Mouse (Mus musculus): ENCODE measurements around the gene Fnbp1l. TPM values are rescaled to one million over a fixed set of nuclear protein-coding genes. Genes with fewer than 3 reads are reported as not detected.

Gene Fnbp1l
- polyA plus RNA-seq (2015; fragmentation: Nextera tagmentation; extraction: Ambion mirVana) = 135 and 147 TPM in 2 replicates

DNA sequence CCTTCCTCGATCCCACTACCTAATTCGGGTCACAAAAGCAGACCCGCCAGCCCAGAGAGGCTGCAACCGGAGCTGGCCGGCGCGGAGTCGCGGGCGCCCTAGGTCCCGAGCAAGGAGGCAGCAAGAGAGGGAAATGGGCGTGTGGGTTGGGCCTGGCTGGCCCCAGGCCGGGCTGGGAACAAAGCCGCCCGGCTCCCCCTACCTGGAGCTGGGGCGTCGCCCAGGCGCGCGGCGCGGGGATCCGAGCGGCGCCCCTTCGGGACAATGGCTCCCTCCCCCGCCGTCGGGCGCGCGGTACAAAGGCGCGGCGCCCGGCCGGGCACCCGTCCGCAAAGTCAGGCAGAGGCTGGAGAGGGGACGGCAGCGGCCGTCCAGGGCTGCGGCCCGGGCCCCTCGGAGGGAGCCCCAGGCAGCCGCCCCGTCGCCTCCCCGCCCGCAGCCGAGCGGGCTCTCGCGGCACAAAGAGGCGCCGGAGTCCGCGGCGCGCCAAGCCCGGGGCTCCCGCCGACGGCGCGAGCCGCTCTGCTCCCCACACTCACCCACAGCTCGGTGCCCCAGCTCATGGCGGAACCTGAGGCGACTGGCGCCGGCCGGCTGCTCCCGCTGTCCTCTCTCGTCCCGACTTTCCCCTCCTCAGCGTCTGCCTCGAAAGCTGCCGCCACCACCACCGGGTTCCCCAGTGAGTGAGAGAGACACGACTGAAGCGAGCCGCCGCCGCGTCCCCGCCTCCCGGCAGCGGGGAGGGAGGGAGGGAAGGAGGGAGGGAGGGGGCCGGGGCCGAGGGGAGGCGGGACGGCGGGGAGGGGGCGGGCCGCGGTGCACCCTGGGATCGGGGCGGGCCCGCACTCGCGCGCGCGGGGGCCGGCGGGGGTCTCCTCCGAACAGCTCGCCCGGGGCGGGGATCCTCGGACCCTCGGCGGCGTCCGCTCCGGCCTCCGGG is at the start of gene Fnbp1l:
Gene Fnbp1l (minus strand): TSS at position 725 of the 940 bp plus-strand sequence.
- Histone ChIP-seq H3K27me3 (replicated peaks) (no peaks in the 10 kb centered on the region), H3K9me3 (replicated peaks) (no peaks in the 10 kb centered on the region), H3K27ac (replicated peaks) (peak within 1 kb of the TSS; percentile 99), H3K4me2 (peak within 1 kb of the TSS; percentile 88), H3K4me3 (replicated peaks) (peak within 1 kb of the TSS; percentile 96), H3K9ac (replicated peaks) (peak within 1 kb of the TSS; percentile 100), H3K36me3 (no peaks in the 10 kb centered on the region), H3K4me1 (peaks cover 38% of the 10 kb centered on the region)
- under 1% methylated on average over 69 of the region's 118 CpGs for WGBS
- peak; percentile 85 for ATAC-seq (ENCODE audit: low FRiP score)

- H3K9me3 ChIP-seq (replicated peaks) = no peaks in the 10 kb centered on the region
- H3K4me2 ChIP-seq = no peak overlapping the region
- H3K27ac ChIP-seq (replicated peaks) = no peak overlapping the region
- H3K4me1 ChIP-seq = no peaks in the 10 kb centered on the region
- no peak for ATAC-seq (ENCODE audit: low FRiP score)
- no peaks in the 10 kb centered on the region for H3K27me3 ChIP-seq (replicated peaks)
- no peak overlapping the region for H3K4me3 ChIP-seq (replicated peaks)
- 88% methylated on average over 2 of the region's 2 CpGs for WGBS
- no peaks in the 10 kb centered on the region for H3K36me3 ChIP-seq
- no peak overlapping the region for H3K9ac ChIP-seq (replicated peaks)
Measured at GRCm38 (mm10) chr3:122660795-122661194, 41.3 kb upstream of the Fnbp1l start.

DNA sequence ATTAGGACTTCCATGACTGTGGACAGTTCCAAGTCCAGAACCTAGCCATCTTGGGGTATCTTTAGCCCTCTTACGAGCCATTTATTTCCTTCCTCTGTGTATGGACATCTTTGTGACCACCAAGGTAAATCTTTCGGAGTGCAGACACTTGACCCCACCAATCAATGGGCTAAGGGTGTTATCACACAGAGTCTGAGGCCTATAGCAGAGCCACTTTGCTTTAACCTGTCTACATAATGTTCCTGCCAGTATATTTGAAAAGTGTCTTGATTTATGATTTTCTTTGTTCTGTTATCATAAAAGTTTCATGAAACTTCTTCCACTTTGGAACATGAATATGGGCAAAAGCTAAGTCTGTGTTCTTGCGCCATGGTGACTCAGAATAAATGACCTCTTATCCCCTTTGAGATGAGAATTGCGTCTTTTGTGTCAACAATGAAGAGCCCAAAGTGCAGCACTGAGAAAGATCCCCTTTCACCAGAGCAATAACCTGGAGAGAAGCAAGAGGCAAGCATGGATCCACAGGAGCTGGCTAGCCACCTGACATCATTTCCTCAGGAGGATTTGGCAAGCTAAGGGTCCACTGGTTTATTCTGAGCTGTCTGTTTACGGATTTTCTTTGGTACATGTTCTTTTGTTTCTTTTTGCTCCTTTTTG is 39.9 kb upstream of the Fnbp1l start:
- Histone ChIP-seq H3K9ac (replicated peaks) (no peak overlapping the region), H3K4me1 (no peaks in the 10 kb centered on the region), H3K36me3 (no peaks in the 10 kb centered on the region), H3K4me2 (no peak overlapping the region), H3K27ac (replicated peaks) (no peak overlapping the region), H3K4me3 (replicated peaks) (no peak overlapping the region), H3K27me3 (replicated peaks) (no peaks in the 10 kb centered on the region), H3K9me3 (replicated peaks) (no peaks in the 10 kb centered on the region)
- 89% methylated on average over 5 of the region's 5 CpGs for WGBS
- no peak for ATAC-seq (ENCODE audit: low FRiP score)

DNA sequence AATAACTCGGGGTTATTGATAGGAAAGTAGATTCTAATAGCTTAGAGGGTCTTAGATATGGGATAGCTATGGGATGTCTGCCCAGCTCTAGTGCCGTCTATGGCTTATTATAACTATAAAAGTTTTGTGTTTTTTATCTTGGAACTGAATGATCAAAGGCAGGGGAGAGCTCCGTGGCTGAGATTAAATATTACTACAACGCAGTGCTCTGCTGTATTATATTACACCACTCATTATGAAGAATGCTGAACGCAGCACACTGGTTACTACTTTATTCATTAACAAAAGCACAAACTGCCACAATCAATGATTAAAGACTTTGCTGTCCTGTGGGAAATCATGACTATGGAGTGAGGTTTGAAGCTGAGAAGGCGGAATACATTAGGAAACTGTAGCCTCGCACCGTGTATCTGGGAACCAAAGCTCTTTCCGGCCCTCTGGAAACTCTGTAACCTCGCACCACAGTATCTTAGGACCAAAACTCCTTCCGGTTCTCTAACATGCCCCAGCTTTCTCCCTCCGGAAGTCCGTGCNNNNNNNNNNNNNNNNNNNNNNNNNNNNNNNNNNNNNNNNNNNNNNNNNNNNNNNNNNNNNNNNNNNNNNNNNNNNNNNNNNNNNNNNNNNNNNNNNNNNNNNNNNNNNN is 27.8 kb upstream of the Fnbp1l start:
- 64% methylated on average over 13 of the region's 13 CpGs for WGBS
- no peaks in the 10 kb centered on the region for H3K36me3 ChIP-seq
- no peaks in the 10 kb centered on the region for H3K27me3 ChIP-seq (replicated peaks)
- H3K27ac ChIP-seq (replicated peaks) = 0 out of 2 replicates have a peak overlapping the region, but pooled peaks have one; percentile 37
- 0 out of 2 replicates have a peak overlapping the region, but pooled peaks have one; percentile 3 for H3K4me2 ChIP-seq
- H3K9me3 ChIP-seq (replicated peaks) = no peaks in the 10 kb centered on the region
- no peak overlapping the region for H3K9ac ChIP-seq (replicated peaks)
- H3K4me3 ChIP-seq (replicated peaks) = no peak overlapping the region
- ATAC-seq (ENCODE audit: low FRiP score) = peak; percentile 53; the same call in 1 of the 2 replicates
- H3K4me1 ChIP-seq = peaks cover 3% of the 10 kb centered on the region; the same call in 1 of the 2 replicates

DNA sequence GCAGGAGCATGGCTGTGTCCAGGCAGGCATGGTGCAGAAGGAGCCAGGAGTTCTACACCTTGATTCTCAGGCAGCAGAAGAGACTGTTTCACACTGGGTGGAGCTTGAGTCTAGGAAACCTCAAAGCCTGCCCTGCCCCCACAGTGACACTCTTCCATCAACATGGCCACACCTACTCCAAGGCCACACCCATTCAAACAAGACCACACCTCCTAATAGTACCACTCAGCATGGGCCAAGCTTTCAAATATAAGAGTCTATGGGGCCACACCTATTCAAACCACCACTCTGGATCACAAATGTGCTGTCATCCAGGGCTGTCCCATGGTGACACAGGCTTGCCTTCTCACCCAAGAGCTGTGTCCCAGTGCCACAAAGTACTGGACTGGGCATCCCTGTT is 20.8 kb upstream of the Fnbp1l start:
- Histone ChIP-seq H3K27me3 (replicated peaks) (no peaks in the 10 kb centered on the region), H3K27ac (replicated peaks) (no peak overlapping the region), H3K4me3 (replicated peaks) (no peak overlapping the region), H3K9ac (replicated peaks) (no peak overlapping the region), H3K4me1 (peaks cover 10% of the 10 kb centered on the region), H3K9me3 (replicated peaks) (no peaks in the 10 kb centered on the region), H3K36me3 (no peaks in the 10 kb centered on the region), H3K4me2 (no peak overlapping the region)
- ATAC-seq (ENCODE audit: low FRiP score) = no peak

DNA sequence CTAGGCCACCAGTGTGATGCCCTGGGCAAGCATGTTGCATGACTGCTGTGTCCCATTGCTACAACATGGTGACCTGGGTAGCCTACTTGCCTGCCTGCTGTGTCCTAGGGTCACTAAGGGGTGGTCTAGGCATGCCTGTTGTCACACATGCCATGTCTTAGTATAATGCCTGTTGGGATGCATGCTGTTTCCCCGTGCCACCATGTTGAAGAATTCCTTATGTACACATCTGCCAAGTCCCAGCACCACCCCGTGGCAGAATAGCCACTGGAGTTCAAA is 19.6 kb upstream of the Fnbp1l start:
- Histone ChIP-seq H3K36me3 (no peaks in the 10 kb centered on the region), H3K27me3 (replicated peaks) (no peaks in the 10 kb centered on the region), H3K9me3 (replicated peaks) (no peaks in the 10 kb centered on the region), H3K4me1 (peaks cover 16% of the 10 kb centered on the region), H3K4me2 (no peak overlapping the region), H3K9ac (replicated peaks) (no peak overlapping the region), H3K4me3 (replicated peaks) (no peak overlapping the region), H3K27ac (replicated peaks) (no peak overlapping the region)
- no peak for ATAC-seq (ENCODE audit: low FRiP score)
- WGBS = 91% methylated on average over 2 of the region's 2 CpGs

DNA sequence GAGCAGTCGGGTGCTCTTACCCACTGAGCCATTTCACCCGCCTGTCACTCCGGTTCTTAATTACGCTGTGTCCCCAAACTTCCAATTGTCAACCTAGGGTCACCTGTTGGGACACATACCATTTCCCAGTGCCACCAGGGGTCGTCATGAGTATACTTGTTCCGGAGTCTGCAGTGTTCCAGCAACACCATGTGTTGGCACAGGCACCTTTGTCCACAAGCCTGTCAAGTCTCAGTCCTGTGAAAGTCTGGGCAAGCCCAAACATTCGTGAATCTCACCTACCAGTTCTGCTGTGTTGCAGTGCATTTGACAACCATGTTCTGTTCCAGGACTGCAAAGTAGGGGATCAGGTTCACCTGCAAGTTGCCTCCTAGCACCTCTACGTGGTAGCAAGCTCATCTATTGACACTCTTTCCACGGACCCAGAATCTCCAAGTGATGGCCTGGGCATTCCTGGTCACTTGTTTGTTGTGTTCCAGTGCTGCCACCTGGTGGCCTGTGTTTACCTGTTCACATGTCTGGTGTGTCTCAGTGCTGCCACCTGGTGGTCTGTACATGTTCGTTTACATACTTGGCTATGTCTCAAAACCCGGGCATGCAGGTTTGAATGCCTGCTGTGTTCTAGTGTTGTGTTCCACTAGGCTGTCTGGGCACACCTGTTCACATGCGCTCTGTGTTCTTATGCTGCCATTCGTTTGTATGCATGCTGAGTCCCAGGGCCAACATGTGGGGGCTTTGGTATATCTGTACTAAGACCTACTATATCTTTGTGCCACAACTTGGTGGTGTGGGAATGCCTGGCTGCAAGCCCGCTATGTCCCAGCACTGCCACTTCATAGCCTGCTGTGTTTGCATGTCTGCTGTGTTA is 19.0 kb upstream of the Fnbp1l start:
- no peaks in the 10 kb centered on the region for H3K27me3 ChIP-seq (replicated peaks)
- H3K4me1 ChIP-seq = peaks cover 16% of the 10 kb centered on the region
- peak; percentile 84 for ATAC-seq (ENCODE audit: low FRiP score)
- 34% methylated on average over 14 of the region's 14 CpGs for WGBS
- no peaks in the 10 kb centered on the region for H3K9me3 ChIP-seq (replicated peaks)
- no peak overlapping the region for H3K27ac ChIP-seq (replicated peaks)
- H3K4me3 ChIP-seq (replicated peaks) = no peak overlapping the region
- peak overlapping the region; percentile 19; the same call in 1 of the 2 replicates for H3K4me2 ChIP-seq
- no peaks in the 10 kb centered on the region for H3K36me3 ChIP-seq
- no peak overlapping the region for H3K9ac ChIP-seq (replicated peaks)

DNA sequence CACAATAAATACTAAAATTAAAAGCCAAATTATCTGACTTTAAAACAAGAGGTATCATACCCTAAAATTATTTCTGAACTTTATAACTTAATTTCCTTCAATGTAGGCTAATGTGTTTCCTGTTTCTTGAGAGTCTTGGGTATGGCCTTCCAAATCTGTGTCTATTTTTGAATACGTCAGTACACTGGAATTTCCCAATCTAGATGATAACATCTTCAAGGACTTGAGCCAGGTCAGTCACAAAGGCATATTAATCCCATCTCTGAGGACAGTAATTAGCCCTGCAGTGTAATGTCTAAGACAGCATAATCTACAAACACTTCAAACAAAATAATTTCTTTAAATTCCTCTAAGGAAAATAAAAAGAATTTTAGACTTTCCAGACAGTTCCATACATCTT is 17.8 kb upstream of the Fnbp1l start:
- Histone ChIP-seq H3K9me3 (replicated peaks) (no peaks in the 10 kb centered on the region), H3K9ac (replicated peaks) (no peak overlapping the region), H3K27me3 (replicated peaks) (no peaks in the 10 kb centered on the region), H3K36me3 (no peaks in the 10 kb centered on the region), H3K4me2 (no peak overlapping the region), H3K4me1 (peaks cover 16% of the 10 kb centered on the region), H3K27ac (replicated peaks) (no peak overlapping the region), H3K4me3 (replicated peaks) (no peak overlapping the region)
- ATAC-seq (ENCODE audit: low FRiP score) = no peak
- 90% methylated on average over 1 of the region's 1 CpGs for WGBS

- peaks cover 16% of the 10 kb centered on the region for H3K4me1 ChIP-seq
- H3K4me2 ChIP-seq = peak overlapping the region; percentile 26
- 10% methylated on average over 12 of the region's 12 CpGs for WGBS
- H3K9me3 ChIP-seq (replicated peaks) = no peaks in the 10 kb centered on the region
- no peaks in the 10 kb centered on the region for H3K36me3 ChIP-seq
- no peaks in the 10 kb centered on the region for H3K27me3 ChIP-seq (replicated peaks)
- no peak overlapping the region for H3K27ac ChIP-seq (replicated peaks)
- H3K9ac ChIP-seq (replicated peaks) = no peak overlapping the region
- no peak for ATAC-seq (ENCODE audit: low FRiP score)
- no peak overlapping the region; the same call in 1 of the 2 replicates for H3K4me3 ChIP-seq (replicated peaks)
Measured at GRCm38 (mm10) chr3:122635246-122635645, 15.7 kb upstream of the Fnbp1l start.

GRCm38 (mm10) chr3:122629580-122629979 is 10.1 kb upstream of the Fnbp1l start:
- no peak overlapping the region for H3K27ac ChIP-seq (replicated peaks)
- H3K9ac ChIP-seq (replicated peaks) = no peak overlapping the region
- H3K4me1 ChIP-seq = no peaks in the 10 kb centered on the region
- H3K4me2 ChIP-seq = peak overlapping the region; percentile 17; the same call in 1 of the 2 replicates
- no peaks in the 10 kb centered on the region for H3K36me3 ChIP-seq
- no peak for ATAC-seq (ENCODE audit: low FRiP score)
- WGBS = 30% methylated on average over 13 of the region's 13 CpGs
- no peak overlapping the region for H3K4me3 ChIP-seq (replicated peaks)
- no peaks in the 10 kb centered on the region for H3K27me3 ChIP-seq (replicated peaks)
- H3K9me3 ChIP-seq (replicated peaks) = no peaks in the 10 kb centered on the region

DNA sequence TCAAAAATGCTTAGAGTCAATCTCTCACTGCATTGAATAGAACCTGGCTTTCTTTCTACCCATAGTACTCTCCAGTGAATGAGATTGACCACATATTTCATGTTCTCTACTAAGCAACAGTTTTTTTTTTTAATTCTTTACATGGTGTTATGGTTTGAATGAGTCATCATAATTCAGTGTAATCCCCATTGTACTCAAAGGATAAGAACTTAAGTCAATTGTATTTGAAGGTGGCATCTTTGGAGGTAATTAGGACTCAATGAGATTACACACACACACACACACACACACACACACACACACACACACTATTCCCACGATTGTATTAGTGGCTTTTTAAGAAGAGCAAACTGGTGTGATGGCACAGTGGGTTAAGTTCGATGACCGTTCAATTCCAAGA is 9.4 kb upstream of the Fnbp1l start:
- no peaks in the 10 kb centered on the region for H3K27me3 ChIP-seq (replicated peaks)

More for the DNA sequence above, 9.4 kb upstream of the Fnbp1l start:
- 80% methylated on average over 3 of the region's 3 CpGs for WGBS
- no peak for ATAC-seq (ENCODE audit: low FRiP score)
- Histone ChIP-seq H3K27ac (replicated peaks) (no peak overlapping the region), H3K4me3 (replicated peaks) (no peak overlapping the region), H3K4me1 (no peaks in the 10 kb centered on the region), H3K9me3 (replicated peaks) (no peaks in the 10 kb centered on the region), H3K36me3 (no peaks in the 10 kb centered on the region), H3K4me2 (no peak overlapping the region), H3K9ac (replicated peaks) (no peak overlapping the region)

Data from neural tube, embryonic 15.5 days (tissue).